Mouse (Mus musculus): ENCODE results near the gene Kctd11. TPM values are rescaled to one million over a fixed set of nuclear protein-coding genes. Genes with fewer than 3 reads are reported as not detected.

Kctd11 gene
- polyA plus RNA-seq, 1 experiment from 2014 or later = 3.5 TPM

GRCm38 (mm10) chr11:69908645-69909044 lies 27.4 kb upstream of the Kctd11 start:
- DNase-seq (ENCODE audit: low spot score) = no peak
- Histone ChIP-seq H3K36me3 (ENCODE audit: control insufficient read depth, insufficient read depth, low read length) (peaks cover 98% of the 10 kb centered on the region), H3K27ac (ENCODE audit: low read depth) (no peak overlapping the region), H3K9me3 (ENCODE audit: control insufficient read depth, low read length) (no peaks in the 10 kb centered on the region), H3K4me1 (replicated peaks; ENCODE audit: control insufficient read depth, insufficient read depth, low read length) (no peaks in the 10 kb centered on the region), H3K4me3 (ENCODE audit: low read depth, low read length) (no peak overlapping the region), H3K9ac (ENCODE audit: low read length) (no peak overlapping the region), H3K4me2 (ENCODE audit: low read length) (no peak overlapping the region), H3K27me3 (replicated peaks; ENCODE audit: control insufficient read depth, insufficient read depth, low read length) (no peaks in the 10 kb centered on the region)
- 95% methylated on average over 11 of the region's 11 CpGs for WGBS
- no peak for ATAC-seq (replicated peaks; ENCODE audit: low FRiP score, low TSS enrichment, low read depth)

- Histone ChIP-seq H3K4me3 (ENCODE audit: low read depth, low read length) (no peak overlapping the region), H3K4me2 (ENCODE audit: low read length) (no peak overlapping the region), H3K27ac (ENCODE audit: low read depth) (no peak overlapping the region), H3K36me3 (ENCODE audit: control insufficient read depth, insufficient read depth, low read length) (peaks cover 62% of the 10 kb centered on the region), H3K27me3 (replicated peaks; ENCODE audit: control insufficient read depth, insufficient read depth, low read length) (no peaks in the 10 kb centered on the region), H3K9me3 (ENCODE audit: control insufficient read depth, low read length) (no peaks in the 10 kb centered on the region), H3K4me1 (replicated peaks; ENCODE audit: control insufficient read depth, insufficient read depth, low read length) (peaks cover 19% of the 10 kb centered on the region), H3K9ac (ENCODE audit: low read length) (no peak overlapping the region)
- DNase-seq (ENCODE audit: low spot score) = no peak
- ATAC-seq (replicated peaks; ENCODE audit: low FRiP score, low TSS enrichment, low read depth) = no peak
- 96% methylated on average over 9 of the region's 9 CpGs for WGBS
These were observed 23.1 kb upstream of the Kctd11 start for GRCm38 (mm10) chr11:69904311-69904710.

DNA sequence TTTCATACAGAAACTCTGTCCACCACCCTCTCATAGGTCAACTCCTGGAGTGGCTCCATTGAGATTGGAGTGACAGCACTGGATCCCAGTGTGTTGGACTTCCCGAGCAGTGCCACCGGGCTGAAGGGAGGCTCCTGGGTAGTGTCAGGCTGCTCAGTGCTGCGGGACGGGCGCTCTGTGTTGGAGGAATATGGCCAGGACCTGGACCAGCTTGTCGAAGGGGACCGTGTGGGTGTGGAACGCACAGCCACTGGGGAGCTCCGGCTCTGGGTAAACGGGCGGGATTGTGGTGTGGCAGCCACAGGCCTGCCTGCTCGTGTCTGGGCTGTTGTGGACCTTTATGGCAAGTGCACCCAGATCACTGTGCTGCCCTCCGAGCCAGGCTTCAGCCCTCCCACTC lies 21.8 kb upstream of the Kctd11 start:
- DNase-seq (ENCODE audit: low spot score) (no peak), ATAC-seq (replicated peaks; ENCODE audit: low FRiP score, low TSS enrichment, low read depth) (no peak)
- no peaks in the 10 kb centered on the region for H3K27me3 ChIP-seq (replicated peaks; ENCODE audit: control insufficient read depth, insufficient read depth, low read length)
- peak overlapping the region; percentile 70 for H3K4me3 ChIP-seq (ENCODE audit: low read depth, low read length)
- WGBS = 85% methylated on average over 13 of the region's 13 CpGs
- peak overlapping the region; percentile 76 for H3K4me2 ChIP-seq (ENCODE audit: low read length)
- no peak overlapping the region for H3K27ac ChIP-seq (ENCODE audit: low read depth)
- peaks cover 49% of the 10 kb centered on the region for H3K36me3 ChIP-seq (ENCODE audit: control insufficient read depth, insufficient read depth, low read length)
- peak overlapping the region; percentile 92; the same call in 1 of the 2 replicates for H3K9ac ChIP-seq (ENCODE audit: low read length)
- peaks cover 23% of the 10 kb centered on the region for H3K4me1 ChIP-seq (replicated peaks; ENCODE audit: control insufficient read depth, insufficient read depth, low read length)
- H3K9me3 ChIP-seq (ENCODE audit: control insufficient read depth, low read length) = no peaks in the 10 kb centered on the region

GRCm38 (mm10) chr11:69901993-69902392 lies 20.8 kb upstream of the Kctd11 start:
- Histone ChIP-seq H3K4me1 (replicated peaks; ENCODE audit: control insufficient read depth, insufficient read depth, low read length) (peaks cover 23% of the 10 kb centered on the region), H3K36me3 (ENCODE audit: control insufficient read depth, insufficient read depth, low read length) (peaks cover 39% of the 10 kb centered on the region), H3K4me3 (ENCODE audit: low read depth, low read length) (peak overlapping the region; percentile 70), H3K9me3 (ENCODE audit: control insufficient read depth, low read length) (no peaks in the 10 kb centered on the region), H3K9ac (ENCODE audit: low read length) (peak overlapping the region; percentile 92), H3K27ac (ENCODE audit: low read depth) (peak overlapping the region; percentile 98), H3K4me2 (ENCODE audit: low read length) (peak overlapping the region; percentile 76), H3K27me3 (replicated peaks; ENCODE audit: control insufficient read depth, insufficient read depth, low read length) (no peaks in the 10 kb centered on the region)
- WGBS = under 1% methylated on average over 39 of the region's 39 CpGs
- no peak for DNase-seq (ENCODE audit: low spot score)
- peak; percentile 2; the same call in 1 of the 2 replicates for ATAC-seq (replicated peaks; ENCODE audit: low FRiP score, low TSS enrichment, low read depth)

DNA sequence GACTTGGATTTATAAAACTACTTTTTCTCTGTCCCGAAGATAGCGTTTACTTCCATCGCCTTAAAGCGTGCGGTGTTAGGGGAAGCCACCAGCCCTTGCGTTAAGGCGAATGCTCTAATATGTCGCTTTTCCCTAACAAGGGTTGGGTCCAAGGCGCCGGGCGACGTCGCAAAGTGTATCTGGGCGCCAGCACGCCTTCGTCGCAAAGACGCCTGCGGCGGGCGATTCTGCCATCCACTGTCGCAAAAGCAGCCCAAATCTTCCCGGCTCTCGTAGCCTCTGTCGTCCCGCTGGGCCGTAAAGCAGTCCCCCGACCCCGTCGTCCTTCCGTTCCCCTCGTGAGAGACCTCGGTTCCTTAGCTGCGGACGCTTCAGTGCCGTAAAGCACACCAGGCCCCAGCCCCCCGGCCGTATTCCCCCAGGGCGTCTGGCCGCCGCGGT lies 20.2 kb upstream of the Kctd11 start:
- Histone ChIP-seq H3K27ac (ENCODE audit: low read depth) (peak overlapping the region; percentile 98), H3K9ac (ENCODE audit: low read length) (peak overlapping the region; percentile 92), H3K36me3 (ENCODE audit: control insufficient read depth, insufficient read depth, low read length) (peaks cover 34% of the 10 kb centered on the region), H3K4me2 (ENCODE audit: low read length) (peak overlapping the region; percentile 76), H3K9me3 (ENCODE audit: control insufficient read depth, low read length) (no peaks in the 10 kb centered on the region), H3K27me3 (replicated peaks; ENCODE audit: control insufficient read depth, insufficient read depth, low read length) (no peaks in the 10 kb centered on the region), H3K4me3 (ENCODE audit: low read depth, low read length) (peak overlapping the region; percentile 70), H3K4me1 (replicated peaks; ENCODE audit: control insufficient read depth, insufficient read depth, low read length) (peaks cover 23% of the 10 kb centered on the region)
- peak; percentile 85 for ATAC-seq (replicated peaks; ENCODE audit: low FRiP score, low TSS enrichment, low read depth)
- under 1% methylated on average over 42 of the region's 42 CpGs for WGBS
- DNase-seq (ENCODE audit: low spot score) = no peak

- H3K27me3 ChIP-seq (replicated peaks; ENCODE audit: control insufficient read depth, insufficient read depth, low read length) = no peaks in the 10 kb centered on the region
- H3K9me3 ChIP-seq (ENCODE audit: control insufficient read depth, low read length) = no peaks in the 10 kb centered on the region
- peaks cover 23% of the 10 kb centered on the region for H3K4me1 ChIP-seq (replicated peaks; ENCODE audit: control insufficient read depth, insufficient read depth, low read length)
- peak within 1 kb of the TSS; percentile 70 for H3K4me3 ChIP-seq (ENCODE audit: low read depth, low read length)
- H3K36me3 ChIP-seq (ENCODE audit: control insufficient read depth, insufficient read depth, low read length) = peaks cover 27% of the 10 kb centered on the region
- peak within 1 kb of the TSS; percentile 92 for H3K9ac ChIP-seq (ENCODE audit: low read length)
- DNase-seq (ENCODE audit: low spot score) (peak; percentile 94), ATAC-seq (replicated peaks; ENCODE audit: low FRiP score, low TSS enrichment, low read depth) (peak; percentile 92)
- WGBS = under 1% methylated on average over 38 of the region's 38 CpGs
- H3K27ac ChIP-seq (ENCODE audit: low read depth) = peak within 1 kb of the TSS; percentile 98
- H3K4me2 ChIP-seq (ENCODE audit: low read length) = peak within 1 kb of the TSS; percentile 76
These were observed 19.5 kb upstream of the Kctd11 start, which contains the start of the genes 2810408A11Rik and Neurl4 for GRCm38 (mm10) chr11:69900471-69901405. TSS of gene 2810408A11Rik (minus strand) at chr11:69900987. TSS of gene Neurl4 (plus strand) at chr11:69901072.

GRCm38 (mm10) chr11:69899870-69900269 lies 18.7 kb upstream of the Kctd11 start:
- H3K9ac ChIP-seq (ENCODE audit: low read length) = peak overlapping the region; percentile 92

GRCm38 (mm10) chr11:69895291-69895690 lies 14.1 kb upstream of the Kctd11 start, which contains the start of gene Acap1:
TSS of gene Acap1 (minus strand) at chr11:69895539.
- 74% methylated on average over 4 of the region's 4 CpGs for WGBS
- Histone ChIP-seq H3K4me1 (replicated peaks; ENCODE audit: control insufficient read depth, insufficient read depth, low read length) (peaks cover 11% of the 10 kb centered on the region), H3K27ac (ENCODE audit: low read depth) (no peak within 1 kb of the TSS), H3K4me2 (ENCODE audit: low read length) (no peak within 1 kb of the TSS), H3K27me3 (replicated peaks; ENCODE audit: control insufficient read depth, insufficient read depth, low read length) (no peaks in the 10 kb centered on the region), H3K4me3 (ENCODE audit: low read depth, low read length) (no peak within 1 kb of the TSS), H3K9ac (ENCODE audit: low read length) (no peak within 1 kb of the TSS), H3K9me3 (ENCODE audit: control insufficient read depth, low read length) (no peaks in the 10 kb centered on the region), H3K36me3 (ENCODE audit: control insufficient read depth, insufficient read depth, low read length) (no peaks in the 10 kb centered on the region)
- DNase-seq (ENCODE audit: low spot score) (no peak), ATAC-seq (replicated peaks; ENCODE audit: low FRiP score, low TSS enrichment, low read depth) (no peak)

More at GRCm38 (mm10) chr11:69899870-69900269, 18.7 kb upstream of the Kctd11 start:
- H3K36me3 ChIP-seq (ENCODE audit: control insufficient read depth, insufficient read depth, low read length) = peaks cover 18% of the 10 kb centered on the region
- H3K27me3 ChIP-seq (replicated peaks; ENCODE audit: control insufficient read depth, insufficient read depth, low read length) = no peaks in the 10 kb centered on the region
- H3K4me2 ChIP-seq (ENCODE audit: low read length) = peak overlapping the region; percentile 76
- peaks cover 23% of the 10 kb centered on the region for H3K4me1 ChIP-seq (replicated peaks; ENCODE audit: control insufficient read depth, insufficient read depth, low read length)
- ATAC-seq (replicated peaks; ENCODE audit: low FRiP score, low TSS enrichment, low read depth) = no peak
- 0 out of 2 replicates have a peak overlapping the region, but pooled peaks have one; percentile 98 for H3K27ac ChIP-seq (ENCODE audit: low read depth)
- WGBS = 19% methylated on average over 4 of the region's 4 CpGs
- no peak for DNase-seq (ENCODE audit: low spot score)
- peak overlapping the region; percentile 70 for H3K4me3 ChIP-seq (ENCODE audit: low read depth, low read length)
- no peaks in the 10 kb centered on the region for H3K9me3 ChIP-seq (ENCODE audit: control insufficient read depth, low read length)

All from intestine, embryonic 14.5 days (tissue).